Mouse (Mus musculus) brain, embryonic 14.5 days (tissue): Measurements from ENCODE around the gene Lsm6. TPM values are rescaled to one million over a fixed set of nuclear protein-coding genes. Genes with fewer than 3 reads are reported as not detected.
"Not testable (repeated sequence)": the region's sequence is repeated elsewhere in the genome, so short reads cannot be mapped to it uniquely, and the experiment has no call there.

Source experiments
- DNase-seq: peaks from one replicate; pipeline ENCODE4 v3.0.0-alpha.2; 2011; ENCODE audit warnings: low read depth
- CTCF ChIP-seq: fragments of 200-500 bp; IDR thresholded peaks from 2 replicates; pipeline ENCODE4 v1.5.1; 2012; ENCODE audit warnings: inconsistent platforms, mild to moderate bottlenecking, moderate library complexity, borderline replicate concordance; ENCODE audit not compliant: insufficient read depth, insufficient read length; ENCODE audit errors: extremely low read depth
- POLR2A ChIP-seq: fragments of 200-500 bp; IDR thresholded peaks from 2 replicates; pipeline ENCODE4 v1.6.1; 2012; ENCODE audit warnings: mild to moderate bottlenecking, inconsistent platforms, borderline replicate concordance; ENCODE audit not compliant: poor library complexity, insufficient read depth, insufficient read length, severe bottlenecking; ENCODE audit errors: extremely low read depth
- polyA plus RNA-seq: library from polyadenylated mRNA; depleted of rRNA; stranded (reverse); fragments of >200 nt; gene quantifications from 2 replicates; pipeline ENCODE4 v1.2.3, GENCODE M21; 2012

Lsm6 gene
- polyA plus RNA-seq, 1 experiment: 67.8 TPM

- no peak for TF ChIP-seq POLR2A
- no peak for TF ChIP-seq CTCF
- DNase-seq: peak; percentile 51
These were observed 7.5 kb upstream of the Lsm6 start for GRCm38 (mm10) chr8:78828414-78828813.

GRCm38 (mm10) chr8:78824515-78824914 lies 3.6 kb upstream of the Lsm6 start:
- TF ChIP-seq CTCF: no peak
- no peak for TF ChIP-seq POLR2A
- DNase-seq: no peak

- not testable (repeated sequence) for DNase-seq
These were observed 967 bp downstream of the Lsm6 start for GRCm38 (mm10) chr8:78819973-78820372.

GRCm38 (mm10) chr8:78814743-78815142 lies 6.2 kb downstream of the Lsm6 start:
- TF ChIP-seq POLR2A (no peak), CTCF (no peak)
- DNase-seq: no peak

- TF ChIP-seq CTCF (no peak), POLR2A (no peak)
- peak; percentile 7 for DNase-seq
These were observed 7.9 kb downstream of the Lsm6 start for GRCm38 (mm10) chr8:78813021-78813420.

GRCm38 (mm10) chr8:78812446-78812845 lies 8.5 kb downstream of the Lsm6 start:
- DNase-seq: no peak
- TF ChIP-seq POLR2A (no peak), CTCF (no peak)

GRCm38 (mm10) chr8:78811748-78812147 lies 9.2 kb downstream of the Lsm6 start:
- TF ChIP-seq CTCF: no peak
- TF ChIP-seq POLR2A: no peak

GRCm38 (mm10) chr8:78810207-78810675 lies 10.7 kb downstream of the Lsm6 start:
- TF ChIP-seq POLR2A (no peak), CTCF (no peak)
- DNase-seq: peak; percentile 65

More at GRCm38 (mm10) chr8:78811748-78812147, 9.2 kb downstream of the Lsm6 start:
- DNase-seq: no peak

- TF ChIP-seq POLR2A: no peak
- no peak for TF ChIP-seq CTCF
- DNase-seq: peak; percentile 41
These were observed 11.3 kb downstream of the Lsm6 start for GRCm38 (mm10) chr8:78809454-78810206.

GRCm38 (mm10) chr8:78808888-78809287 lies 12.1 kb downstream of the Lsm6 start:
- no peak for DNase-seq
- no peak for TF ChIP-seq POLR2A
- TF ChIP-seq CTCF: no peak

GRCm38 (mm10) chr8:78808439-78808838 lies 12.5 kb downstream of the Lsm6 start:
- DNase-seq: no peak
- TF ChIP-seq POLR2A: no peak
- TF ChIP-seq CTCF: no peak

- no peak for TF ChIP-seq CTCF
- TF ChIP-seq POLR2A: no peak
- DNase-seq: no peak
These were observed 13.7 kb downstream of the Lsm6 start for GRCm38 (mm10) chr8:78807283-78807682.
